Mouse (Mus musculus) MEL (cell line): Measurements from ENCODE around the gene Gpr22. TPM values are rescaled to one million over a fixed set of nuclear protein-coding genes. Genes with fewer than 3 reads are reported as not detected.

ENCODE experiments used
- DNase-seq: peaks from one replicate; pipeline ENCODE4 v3.0.0; 2011; ENCODE audit warnings: low read depth, low spot score
- H3K27ac ChIP-seq: 2 replicates; pipeline ENCODE4 v1.5.1; 2012; ENCODE audit warnings: low read depth, mild to moderate bottlenecking, control low read depth, low read length, moderate library complexity; ENCODE audit not compliant: control insufficient read depth
- H3K27me3 ChIP-seq, 2 experiments: fragments of 150-350 bp in 1 of 2; sonication (generic) in 1 of 2; 2 replicates each; pipeline ENCODE4 v1.6.1; 2012; ENCODE audit warnings: low read length in 2 of 2, mild to moderate bottlenecking in 2 of 2, improper control_type of control experiment in 1 of 2, moderate library complexity in 1 of 2; ENCODE audit not compliant: insufficient read depth in 2 of 2, control insufficient read depth in 1 of 2
- H3K36me3 ChIP-seq, 2 experiments: 2 replicates each; pipeline ENCODE4 v1.6.1; 2012 to 2014; ENCODE audit warnings: low read length in 2 of 2, improper control_type of control experiment in 1 of 2, inconsistent platforms in 1 of 2, mild to moderate bottlenecking in 1 of 2; ENCODE audit not compliant: insufficient read depth in 2 of 2, control insufficient read depth in 1 of 2
- H3K4me1 ChIP-seq, 2 experiments: fragments of 150-350 bp in 1 of 2; sonication (generic) in 1 of 2; 2 replicates each; pipeline ENCODE4 v1.6.1; 2012; ENCODE audit warnings: low read length in 2 of 2, improper control_type of control experiment in 1 of 2, mild to moderate bottlenecking in 1 of 2; ENCODE audit not compliant: insufficient read depth in 2 of 2, control insufficient read depth in 1 of 2
- H3K4me3 ChIP-seq, 2 experiments: fragments of 150-350 bp in 1 of 2; sonication (generic) in 1 of 2; 2 replicates each; pipeline ENCODE4 v1.5.1; 2012; ENCODE audit warnings: low read depth in 2 of 2, low read length in 2 of 2, mild to moderate bottlenecking in 2 of 2, moderate library complexity in 2 of 2, control low read depth in 1 of 2, improper control_type of control experiment in 1 of 2; ENCODE audit not compliant: control insufficient read depth in 1 of 2, insufficient read depth in 1 of 2
- H3K79me2 ChIP-seq: 2 replicates; pipeline ENCODE4 v1.6.1; 2012; ENCODE audit warnings: mild to moderate bottlenecking, low read length, moderate library complexity; ENCODE audit not compliant: control insufficient read depth, poor library complexity, insufficient read depth
- H3K9ac ChIP-seq: 2 replicates; pipeline ENCODE4 v1.6.1; 2012; ENCODE audit warnings: low read depth, mild to moderate bottlenecking, control low read depth, low read length, moderate library complexity; ENCODE audit not compliant: control insufficient read depth, poor library complexity, severe bottlenecking
- H3K9me3 ChIP-seq: fragments of 150-350 bp; sonication (generic); replicated peaks from 2 replicates; pipeline ENCODE4 v1.6.1; 2012; ENCODE audit warnings: mild to moderate bottlenecking, low read length, improper control_type of control experiment, moderate library complexity; ENCODE audit not compliant: insufficient read depth
- BHLHE40 ChIP-seq: IDR thresholded peaks from 2 replicates; pipeline ENCODE4 v1.6.1; 2012; ENCODE audit warnings: low read depth, mild to moderate bottlenecking, inconsistent platforms, low read length, improper control_type of control experiment, borderline replicate concordance
- CHD1 ChIP-seq: IDR thresholded peaks from 2 replicates; pipeline ENCODE4 v1.6.1; 2012; ENCODE audit warnings: low read depth, mild to moderate bottlenecking, inconsistent platforms, low read length, improper control_type of control experiment
- CHD2 ChIP-seq: IDR thresholded peaks from 2 replicates; pipeline ENCODE4 v1.6.1; 2011; ENCODE audit warnings: low read length, improper control_type of control experiment
- CTCF ChIP-seq, 3 experiments: IDR thresholded peaks in 2 of 3; conservative IDR thresholded peaks in 1 of 3; 2 replicates each; pipeline ENCODE4 v1.5.1; 2011 to 2012; ENCODE audit warnings: low read length in 3 of 3, low read depth in 2 of 3, mild to moderate bottlenecking in 2 of 3, improper control_type of control experiment in 1 of 3, inconsistent platforms in 1 of 3, mixed read lengths in 1 of 3, moderate library complexity in 1 of 3; ENCODE audit not compliant: control insufficient read depth in 1 of 3, insufficient read depth in 1 of 3, poor library complexity in 1 of 3, severe bottlenecking in 1 of 3
- E2F4 ChIP-seq: IDR thresholded peaks from 2 replicates; pipeline ENCODE4 v1.6.1; 2011; ENCODE audit warnings: low read depth, low read length, improper control_type of control experiment, borderline replicate concordance
- ELF1 ChIP-seq: IDR thresholded peaks from 2 replicates; pipeline ENCODE4 v1.6.1; 2014; ENCODE audit warnings: low read depth, mild to moderate bottlenecking, inconsistent platforms, low read length, improper control_type of control experiment, moderate library complexity
- EP300 ChIP-seq, 2 experiments: IDR thresholded peaks; 2 replicates each; pipeline ENCODE4 v1.6.1; 2011; ENCODE audit warnings: improper control_type of control experiment in 2 of 2, low read length in 2 of 2, low read depth in 1 of 2, mild to moderate bottlenecking in 1 of 2
- ETS1 ChIP-seq: IDR thresholded peaks from 2 replicates; pipeline ENCODE4 v1.6.1; 2012; ENCODE audit warnings: low read depth, mild to moderate bottlenecking, inconsistent platforms, low read length, improper control_type of control experiment, moderate library complexity
- GABPA ChIP-seq: IDR thresholded peaks from 2 replicates; pipeline ENCODE4 v1.6.1; 2012; ENCODE audit warnings: low read depth, mild to moderate bottlenecking, inconsistent platforms, low read length, improper control_type of control experiment, moderate library complexity
- GATA1 ChIP-seq: IDR thresholded peaks from 2 replicates; pipeline ENCODE4 v1.6.1; 2011; ENCODE audit warnings: low read depth, low read length, improper control_type of control experiment
- HCFC1 ChIP-seq: IDR thresholded peaks from 2 replicates; pipeline ENCODE4 v1.6.1; 2012; ENCODE audit warnings: low read depth, mild to moderate bottlenecking, inconsistent platforms, low read length, improper control_type of control experiment, moderate library complexity
- JUND ChIP-seq: IDR thresholded peaks from 2 replicates; pipeline ENCODE4 v1.6.1; 2011; ENCODE audit warnings: low read depth, mild to moderate bottlenecking, improper control_type of control experiment, low read length
- KAT2A ChIP-seq: conservative IDR thresholded peaks from 2 replicates; pipeline ENCODE4 v1.6.1; 2012; ENCODE audit warnings: low read depth, low read length, improper control_type of control experiment, inconsistent platforms
- MAFK ChIP-seq: IDR thresholded peaks from 2 replicates; pipeline ENCODE4 v1.6.1; 2011; ENCODE audit warnings: low read depth, mild to moderate bottlenecking, low read length, improper control_type of control experiment, borderline replicate concordance
- MAX ChIP-seq: IDR thresholded peaks from 2 replicates; pipeline ENCODE4 v1.6.1; 2011; ENCODE audit warnings: low read length, improper control_type of control experiment
- MAZ ChIP-seq: IDR thresholded peaks from 2 replicates; pipeline ENCODE4 v1.6.1; 2012; ENCODE audit warnings: low read depth, mild to moderate bottlenecking, inconsistent platforms, low read length, improper control_type of control experiment
- MEF2A ChIP-seq: IDR thresholded peaks from 2 replicates; pipeline ENCODE4 v1.6.1; 2014; ENCODE audit warnings: low read depth, mild to moderate bottlenecking, inconsistent platforms, low read length, improper control_type of control experiment; ENCODE audit not compliant: poor library complexity, insufficient replicate concordance, severe bottlenecking; ENCODE audit errors: extremely low read depth
- MXI1 ChIP-seq: IDR thresholded peaks from 2 replicates; pipeline ENCODE4 v1.6.1; 2011; ENCODE audit warnings: mild to moderate bottlenecking, low read depth, low read length, improper control_type of control experiment
- MYB ChIP-seq: IDR thresholded peaks from 2 replicates; pipeline ENCODE4 v1.6.1; 2011; ENCODE audit warnings: mild to moderate bottlenecking, low read depth, low read length, improper control_type of control experiment
- MYC ChIP-seq: IDR thresholded peaks from 2 replicates; pipeline ENCODE4 v1.6.1; 2011; ENCODE audit warnings: low read depth, mild to moderate bottlenecking, low read length, improper control_type of control experiment, moderate library complexity
- NELFE ChIP-seq: IDR thresholded peaks from 2 replicates; pipeline ENCODE4 v1.6.1; 2011; ENCODE audit warnings: low read depth, low read length, improper control_type of control experiment
- NRF1 ChIP-seq: IDR thresholded peaks from 2 replicates; pipeline ENCODE4 v1.6.1; 2014; ENCODE audit warnings: low read depth, mild to moderate bottlenecking, inconsistent platforms, low read length, improper control_type of control experiment, moderate library complexity; ENCODE audit not compliant: poor library complexity, insufficient read depth, severe bottlenecking
- POLR2A ChIP-seq, 2 experiments: IDR thresholded peaks; 2 replicates each; pipeline ENCODE4 v1.6.1; 2011 to 2012; ENCODE audit warnings: low read length in 2 of 2, mild to moderate bottlenecking in 2 of 2, control low read depth in 1 of 2, improper control_type of control experiment in 1 of 2, low read depth in 1 of 2, moderate library complexity in 1 of 2; ENCODE audit not compliant: control insufficient read depth in 1 of 2, insufficient read depth in 1 of 2, poor library complexity in 1 of 2
- POLR2AphosphoS2 ChIP-seq: IDR thresholded peaks from 2 replicates; pipeline ENCODE4 v1.6.1; 2011; ENCODE audit warnings: low read length, improper control_type of control experiment
- POLR2AphosphoS5 ChIP-seq: IDR thresholded peaks from 2 replicates; pipeline ENCODE4 v1.6.1; 2012; ENCODE audit warnings: low read depth, borderline replicate concordance, mild to moderate bottlenecking, inconsistent platforms, low read length, moderate library complexity, mixed read lengths
- RAD21 ChIP-seq: IDR thresholded peaks from 2 replicates; pipeline ENCODE4 v1.6.1; 2011; ENCODE audit warnings: mild to moderate bottlenecking, low read depth, low read length, improper control_type of control experiment
- SIN3A ChIP-seq: IDR thresholded peaks from 2 replicates; pipeline ENCODE4 v1.6.1; 2012; ENCODE audit warnings: low read length, improper control_type of control experiment, inconsistent platforms
- SMC3 ChIP-seq: IDR thresholded peaks from 2 replicates; pipeline ENCODE4 v1.6.1; 2011; ENCODE audit warnings: low read depth, low read length, improper control_type of control experiment
- TAL1 ChIP-seq: IDR thresholded peaks from 2 replicates; pipeline ENCODE4 v1.6.1; 2012; ENCODE audit warnings: mild to moderate bottlenecking, inconsistent platforms, low read length, moderate library complexity, mixed read lengths
- TBP ChIP-seq: IDR thresholded peaks from 2 replicates; pipeline ENCODE4 v1.8.0; 2011; ENCODE audit warnings: low read depth, low read length, improper control_type of control experiment
- TCF12 ChIP-seq: IDR thresholded peaks from 2 replicates; pipeline ENCODE4 v1.6.1; 2014; ENCODE audit warnings: low read depth, mild to moderate bottlenecking, inconsistent platforms, low read length, improper control_type of control experiment, moderate library complexity
- UBTF ChIP-seq: IDR thresholded peaks from 2 replicates; pipeline ENCODE4 v1.6.1; 2012; ENCODE audit warnings: low read depth, mild to moderate bottlenecking, inconsistent platforms, low read length, improper control_type of control experiment, moderate library complexity, borderline replicate concordance; ENCODE audit not compliant: insufficient read depth
- USF1 ChIP-seq: IDR thresholded peaks from 2 replicates; pipeline ENCODE4 v1.6.1; 2014; ENCODE audit warnings: low read depth, mild to moderate bottlenecking, inconsistent platforms, low read length, improper control_type of control experiment, moderate library complexity
- USF2 ChIP-seq, 2 experiments: IDR thresholded peaks; 2 replicates each; pipeline ENCODE4 v1.6.1; 2011 to 2012; ENCODE audit warnings: improper control_type of control experiment in 2 of 2, low read length in 2 of 2, borderline replicate concordance in 1 of 2, inconsistent platforms in 1 of 2, low read depth in 1 of 2, mild to moderate bottlenecking in 1 of 2; ENCODE audit not compliant: insufficient read depth in 1 of 2
- ZC3H11A ChIP-seq: IDR thresholded peaks from 2 replicates; pipeline ENCODE4 v1.6.1; 2012; ENCODE audit warnings: low read depth, mild to moderate bottlenecking, inconsistent platforms, low read length, improper control_type of control experiment
- ZKSCAN1 ChIP-seq: IDR thresholded peaks from 2 replicates; pipeline ENCODE4 v1.6.1; 2012; ENCODE audit warnings: low read depth, mild to moderate bottlenecking, inconsistent platforms, low read length, improper control_type of control experiment, moderate library complexity
- ZMIZ1 ChIP-seq: IDR thresholded peaks from 2 replicates; pipeline ENCODE4 v1.6.1; 2012; ENCODE audit warnings: low read depth, mild to moderate bottlenecking, inconsistent platforms, low read length, improper control_type of control experiment, moderate library complexity
- ZNF384 ChIP-seq: IDR thresholded peaks from 2 replicates; pipeline ENCODE4 v1.6.1; 2012; ENCODE audit warnings: low read depth, mild to moderate bottlenecking, inconsistent platforms, low read length, improper control_type of control experiment
- polyA plus RNA-seq, 2 experiments: library from polyadenylated mRNA; stranded (reverse) in 1 of 2; unstranded in 1 of 2; fragments of >175 nt in 1 of 2; fragments of >200 nt in 1 of 2; gene quantifications; 2 replicates each; pipeline versions ENCODE4 v1.2.1 to v1.2.4; 2012; ENCODE audit warnings: low replicate concordance in 2 of 2, low read depth in 1 of 2; ENCODE audit not compliant: insufficient read length in 2 of 2, insufficient read depth in 1 of 2, missing spikeins in 1 of 2
- total RNA-seq: library from RNA; depleted of rRNA; stranded (reverse); fragments of 300-350 nt; gene quantifications from 2 replicates; pipeline ENCODE4 v1.2.3, GENCODE M21; 2012

Gpr22 gene
- total and polyA plus RNA-seq, 3 experiments = not detected

DNA sequence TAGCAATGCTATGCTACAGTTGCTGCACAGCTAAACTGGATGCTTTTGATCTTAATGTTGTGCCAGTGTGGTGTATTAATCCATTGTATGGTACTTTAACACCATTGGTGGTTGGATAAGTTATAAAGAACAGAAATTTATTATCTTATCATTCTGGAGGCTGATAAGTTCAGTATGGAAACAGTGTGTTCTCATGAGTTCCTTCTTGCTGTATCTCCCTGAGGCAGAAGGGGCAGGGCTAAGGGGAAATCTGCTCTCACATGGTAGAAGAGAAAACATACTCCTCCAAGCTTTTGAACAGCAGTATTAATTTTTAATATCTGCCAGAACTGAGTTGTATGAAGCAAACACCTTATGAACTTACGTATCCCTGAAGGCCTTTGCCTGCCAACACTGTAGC is 20.5 kb downstream of the Gpr22 start:
- H3K4me1 ChIP-seq = peaks cover 0 to 7% of the 10 kb centered on the region in 2 experiments; a peak in 3 of 4 replicates
- TF ChIP-seq USF2 (IDR thresholded peaks at IDR 0.05; ENCODE audit: borderline replicate concordance in 1 of 2, insufficient read depth in 1 of 2, low read depth in 1 of 2, low read length in 2 of 2) (no peak), TAL1 (peak; percentile 18; the same call in 1 of the 2 replicates), MYC (0 out of 2 replicates have a peak, but pooled peaks have one; percentile 43), ELF1 (no peak), MAZ (no peak), POLR2A (IDR thresholded peaks at IDR 0.05; ENCODE audit: control insufficient read depth in 1 of 2, insufficient read depth in 1 of 2, low read depth in 1 of 2, low read length in 2 of 2, poor library complexity in 1 of 2) (no peak), EP300 (IDR thresholded peaks at IDR 0.05; ENCODE audit: low read depth in 1 of 2, low read length in 2 of 2) (peak; percentile 56 to 75), MEF2A (no peak), CHD2 (no peak), SIN3A (peak; percentile 56; the same call in 1 of the 2 replicates), CHD1 (no peak), MAFK (no peak), RAD21 (no peak), USF1 (no peak), POLR2AphosphoS2 (no peak), UBTF (no peak), GABPA (no peak), MXI1 (0 out of 2 replicates have a peak, but pooled peaks have one; percentile 33), ZNF384 (no peak), NRF1 (no peak), ZMIZ1 (no peak), BHLHE40 (no peak), SMC3 (no peak), MYB (no peak), KAT2A (no peak), GATA1 (peak; percentile 90), TCF12 (peak; percentile 57), E2F4 (no peak), ZKSCAN1 (no peak), CTCF (IDR thresholded peaks at IDR 0.05 in 2 of 3, conservative IDR thresholded peaks at IDR 0.05 in 1 of 3; ENCODE audit: control insufficient read depth in 1 of 3, insufficient read depth in 1 of 3, low read depth in 2 of 3, low read length in 3 of 3, poor library complexity in 1 of 3, severe bottlenecking in 1 of 3) (no peak), POLR2AphosphoS5 (no peak), ETS1 (0 out of 2 replicates have a peak, but pooled peaks have one; percentile 5), MAX (no peak), JUND (no peak), NELFE (no peak), HCFC1 (no peak), ZC3H11A (no peak), TBP (no peak)

More for the DNA sequence above, 20.5 kb downstream of the Gpr22 start:
- Histone ChIP-seq H3K9ac (no peak overlapping the region), H3K4me3 (no peak overlapping the region), H3K27me3 (no peaks in the 10 kb centered on the region), H3K36me3 (peaks cover 2 to 16% of the 10 kb centered on the region in 2 experiments; a peak in 3 of 4 replicates), H3K9me3 (no peaks in the 10 kb centered on the region), H3K27ac (no peak overlapping the region; the same call in 1 of the 2 replicates), H3K79me2 (no peaks in the 10 kb centered on the region; the same call in 1 of the 2 replicates)
- DNase-seq = peak; percentile 63
